Comparison of ENCODE assay signal across 8 mouse cellular contexts in the genomic region with DNA sequence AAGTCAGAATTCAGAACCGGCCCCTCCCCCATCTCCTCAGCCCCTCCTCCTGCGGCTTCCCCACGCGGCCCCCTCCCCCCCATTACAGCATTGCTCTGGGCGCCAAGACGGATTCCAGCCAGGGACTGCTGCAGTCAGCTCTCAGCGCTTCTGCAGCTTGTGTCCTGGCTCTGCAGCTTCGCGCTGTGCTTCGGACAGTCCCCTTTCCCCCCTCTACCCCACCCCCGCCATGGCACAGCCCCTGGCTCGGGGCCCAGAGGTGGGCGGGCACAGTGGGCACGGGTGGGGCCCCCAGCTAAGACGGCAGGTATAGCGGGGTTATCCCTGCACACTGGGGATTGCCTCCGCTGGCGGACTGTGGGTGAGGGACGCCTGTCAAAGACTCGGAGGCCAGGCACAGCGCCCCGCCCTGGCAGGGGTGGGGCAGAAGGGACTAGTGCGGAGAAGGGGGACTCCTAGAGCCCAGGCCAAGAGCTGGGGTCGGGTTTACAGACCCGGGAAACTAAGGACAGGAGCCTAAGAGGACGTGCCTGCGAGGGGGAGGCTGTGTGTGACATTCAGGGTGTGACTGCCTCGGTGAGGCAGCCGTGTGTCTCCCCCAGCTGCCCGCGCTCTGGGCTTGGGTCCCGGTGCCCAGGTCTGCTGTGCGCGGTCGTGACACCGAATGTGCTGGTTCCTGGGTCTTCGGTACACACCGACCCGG. TPM values are rescaled to one million over a fixed set of nuclear protein-coding genes. Genes with fewer than 3 reads are reported as not detected.
DNase-seq lines count a peak whose midpoint lies in the region; ATAC-seq and TF ChIP-seq lines count a peak whose summit lies in the region.

No protein-coding gene starts in this region.

- no peak for TF ChIP-seq CTCF in kidney, adult 2 months (conservative IDR thresholded peaks at IDR 0.05; ENCODE audit: insufficient read depth, insufficient read length, low read depth, low read length)

- H3K27ac ChIP-seq in kidney, adult 2 months (ENCODE audit: insufficient read depth, low read depth, low read length) = no peak overlapping the region
- no peak overlapping the region for H3K27ac ChIP-seq in liver, embryonic 15.5 days (replicated peaks)
- peak overlapping the region; percentile 39; the same call in 1 of the 2 replicates for H3K27ac ChIP-seq in neural tube, embryonic 11.5 days (ENCODE audit: low read depth, low read length)

- peaks cover 1% of the 10 kb centered on the region; the same call in 1 of the 2 replicates for H3K27me3 ChIP-seq in kidney, adult 2 months (replicated peaks; ENCODE audit: control insufficient read depth, insufficient read depth, low read length)
- peaks cover 82% of the 10 kb centered on the region for H3K27me3 ChIP-seq in liver, embryonic 15.5 days
- peaks cover 15% of the 10 kb centered on the region for H3K27me3 ChIP-seq in neural tube, embryonic 11.5 days (ENCODE audit: control insufficient read depth, insufficient read depth, low read length)

- peak overlapping the region; percentile 46 for H3K4me3 ChIP-seq in kidney, adult 2 months (ENCODE audit: insufficient read depth, low read depth, low read length)
- peak overlapping the region; percentile 57 for H3K4me3 ChIP-seq in liver, embryonic 15.5 days (replicated peaks)
- peak overlapping the region; percentile 82 for H3K4me3 ChIP-seq in neural tube, embryonic 11.5 days (ENCODE audit: low read depth, low read length)

- under 1% methylated on average over 39 of the region's 39 CpGs for WGBS in kidney, adult 2 months
- 1% methylated on average over 39 of the region's 39 CpGs for WGBS in liver, embryonic 15.5 days (ENCODE audit: insufficient replicate concordance)
- 0% methylated on average over 39 of the region's 39 CpGs for WGBS in neural tube, embryonic 11.5 days

- ATAC-seq in granulocyte monocyte progenitor cell, adult 5-6 weeks (replicated peaks; ENCODE audit: poor library complexity, severe bottlenecking) = peak; percentile 52
- peak; percentile 33; the same call in 1 of the 2 replicates for ATAC-seq in liver, embryonic 15.5 days (ENCODE audit: insufficient read depth)
- peak; percentile 75 for ATAC-seq in neural tube, embryonic 11.5 days (ENCODE audit: insufficient read depth, low FRiP score, low TSS enrichment)

- TF ChIP-seq POLR2A in kidney, adult 2 months (IDR thresholded peaks at IDR 0.05; ENCODE audit: low read depth, low read length) = no peak

- peak overlapping the region; percentile 67 for H3K4me2 ChIP-seq in liver, embryonic 15.5 days
- H3K4me2 ChIP-seq in neural tube, embryonic 11.5 days (ENCODE audit: low read depth) = peak overlapping the region; percentile 99

- peak; percentile 44 for DNase-seq in CD4-positive, CD25-positive, alpha-beta regulatory T cell, adult 2 months (ENCODE audit: low read depth, low spot score)
- DNase-seq in Muller cell, postnatal 12 days (ENCODE audit: inconsistent ontology term) = peak; percentile 63
- peak; percentile 86 to 88 for DNase-seq in cerebellum, postnatal 25 days
- DNase-seq in kidney, adult 2 months = peak; percentile 7
- peak; percentile 78 for DNase-seq in neural tube, embryonic 11.5 days (ENCODE audit: low spot score)
- peak; percentile 8 for DNase-seq in urinary bladder, postnatal 25 days (ENCODE audit: low spot score)

- H3K9ac ChIP-seq in liver, embryonic 15.5 days = no peak overlapping the region
- peak overlapping the region; percentile 84 for H3K9ac ChIP-seq in neural tube, embryonic 11.5 days (ENCODE audit: low read length)

- no peaks in the 10 kb centered on the region for H3K36me3 ChIP-seq in kidney, adult 2 months (ENCODE audit: control insufficient read depth, insufficient read depth, low read length)
- no peaks in the 10 kb centered on the region for H3K36me3 ChIP-seq in liver, embryonic 15.5 days (replicated peaks)
- H3K36me3 ChIP-seq in neural tube, embryonic 11.5 days (ENCODE audit: control insufficient read depth, insufficient read depth, low read length) = no peaks in the 10 kb centered on the region

- H3K4me1 ChIP-seq in kidney, adult 2 months (ENCODE audit: control insufficient read depth, insufficient read depth, low read length) = no peaks in the 10 kb centered on the region
- H3K4me1 ChIP-seq in liver, embryonic 15.5 days (replicated peaks) = 0 out of 2 replicates have a peak, but pooled peaks cover 5% of the 10 kb centered on the region
- H3K4me1 ChIP-seq in neural tube, embryonic 11.5 days (ENCODE audit: control insufficient read depth, insufficient read depth, low read length) = peaks cover 3% of the 10 kb centered on the region; the same call in 1 of the 2 replicates

- no peaks in the 10 kb centered on the region for H3K9me3 ChIP-seq in liver, embryonic 15.5 days (replicated peaks)
- no peaks in the 10 kb centered on the region for H3K9me3 ChIP-seq in neural tube, embryonic 11.5 days (ENCODE audit: control insufficient read depth, low read length)

RNA-seq across cellular contexts. Expression of gene Dlgap3, which starts 0.6 kb away (rescaled TPM):
- not detected in 2 replicates for total RNA-seq in granulocyte monocyte progenitor cell, adult 5-6 weeks (2014; fragmentation: Nextera tagmentation)
- 0.04 TPM in 1 of 2 replicates, not detected in the other for total RNA-seq in granulocyte monocyte progenitor cell, adult 5-6 weeks (2017)
- polyA plus RNA-seq in kidney, adult 2 months (2012; rRNA removed) = 0.19 and 0.27 TPM in 2 replicates
- 0.20 and 0.40 TPM in 2 replicates for polyA plus RNA-seq in liver, embryonic 15.5 days (2015; fragmentation: Nextera tagmentation; extraction: Ambion mirVana)
- 5.6 and 5.7 TPM in 2 replicates for polyA plus RNA-seq in neural tube, embryonic 11.5 days (2014; fragmentation: Nextera tagmentation; extraction: Ambion mirVana)

RNA-seq across cellular contexts. Expression of gene Tmem35b, which starts 44.9 kb away (rescaled TPM):
- 13.4 and 16.3 TPM in 2 replicates for total RNA-seq in granulocyte monocyte progenitor cell, adult 5-6 weeks (2014; fragmentation: Nextera tagmentation)
- total RNA-seq in granulocyte monocyte progenitor cell, adult 5-6 weeks (2017) = 7.2 and 9.2 TPM in 2 replicates
- 28.6 and 29.0 TPM in 2 replicates for polyA plus RNA-seq in kidney, adult 2 months (2012; rRNA removed)
- polyA plus RNA-seq in liver, embryonic 15.5 days (2015; fragmentation: Nextera tagmentation; extraction: Ambion mirVana) = 8.0 and 8.3 TPM in 2 replicates
- polyA plus RNA-seq in neural tube, embryonic 11.5 days (2014; fragmentation: Nextera tagmentation; extraction: Ambion mirVana) = 11.7 and 13.5 TPM in 2 replicates

Comparison
In these comparisons a context has a peak if more than half of its experiments do, and no peak if none do; other contexts are left out.
1. DNase-seq: peak in every context shown above with its lines; median percentile 87 in cerebellum, postnatal 25 days; 78 in neural tube, embryonic 11.5 days; 63 in Muller cell, postnatal 12 days; 44 in CD4-positive, CD25-positive, alpha-beta regulatory T cell, adult 2 months; 8 in urinary bladder, postnatal 25 days; 7 in kidney, adult 2 months.